Mouse (Mus musculus) C3H10T1/2 (cell line): ENCODE data around the gene Cdca5. TPM values are rescaled to one million over a fixed set of nuclear protein-coding genes. Genes with fewer than 3 reads are reported as not detected.

Experiments used
- polyA plus RNA-seq, 2 experiments: library from polyadenylated mRNA; unstranded; fragments of >200 nt; fragmentation: generic; extraction: Trizol; gene quantifications; one replicate each; pipeline ENCODE4 v1.2.1; 2012; ENCODE audit warnings: missing spikeins in 2 of 2

The Cdca5 gene
- polyA plus RNA-seq, 2 experiments = 22.1 to 36.7 TPM

Other genes starting within 250 kb of the Cdca5 start
- 10 to 100 TPM; 22.0 to 31.9 TPM for gene Frmd8, start 209.7 kb upstream of the Cdca5 start, polyA plus RNA-seq
- 10 to 100 TPM in 1 of 2 experiments, 1 to 10 TPM in 1; 4.8 to 25.6 TPM for gene Slc25a45, start 207.2 kb upstream of the Cdca5 start, polyA plus RNA-seq
- gene Tigd3, start 190.8 kb upstream of the Cdca5 start, polyA plus RNA-seq = 1 to 10 TPM in 1 of 2 experiments, under 1 TPM in 1; 0.46 to 1.5 TPM
- 10 to 100 TPM; 36.2 to 93.5 TPM for gene Dpf2, start 172.0 kb upstream of the Cdca5 start, polyA plus RNA-seq
- 10 to 100 TPM; 28.5 to 39.7 TPM for gene Cdc42ep2, start 160.2 kb upstream of the Cdca5 start, polyA plus RNA-seq
- gene Pola2, start 120.8 kb upstream of the Cdca5 start, polyA plus RNA-seq = 10 to 100 TPM; 33.2 to 41.9 TPM
- gene Slc22a20, start 98.8 kb upstream of the Cdca5 start, polyA plus RNA-seq = under 1 TPM in 1 of 2 experiments, not detected in 1; 0.05 TPM
- gene Capn1, start 69.1 kb upstream of the Cdca5 start, polyA plus RNA-seq = 100 to 1,000 TPM in 1 of 2 experiments, 10 to 100 TPM in 1; 54.3 to 106 TPM
- gene Syvn1, start 38.4 kb upstream of the Cdca5 start, polyA plus RNA-seq = 10 to 100 TPM in 1 of 2 experiments, 1 to 10 TPM in 1; 8.1 to 37.0 TPM
- gene Mrpl49, start 27.2 kb upstream of the Cdca5 start, polyA plus RNA-seq = 10 to 100 TPM; 53.0 to 53.6 TPM
- gene Fau, start 27.1 kb upstream of the Cdca5 start, polyA plus RNA-seq = 1,000 to 10,000 TPM; 3,123 to 6,609 TPM
- 10 to 100 TPM; 47.8 to 81.5 TPM for gene Znhit2, start 23.8 kb upstream of the Cdca5 start, polyA plus RNA-seq
- gene Tm7sf2, start 16.6 kb upstream of the Cdca5 start, polyA plus RNA-seq = 10 to 100 TPM; 13.4 to 34.1 TPM
- gene Vps51, start 7.8 kb upstream of the Cdca5 start, polyA plus RNA-seq = 10 to 100 TPM; 86.8 to 98.3 TPM
- not detected for gene Tmem262, start 5.0 kb upstream of the Cdca5 start, polyA plus RNA-seq
- 1 to 10 TPM in 1 of 2 experiments, under 1 TPM in 1; 0.12 to 1.5 TPM for gene Gm28374, start 2.7 kb upstream of the Cdca5 start, polyA plus RNA-seq
- gene Zfpl1, start within 50 bp of the Cdca5 start, polyA plus RNA-seq = 100 to 1,000 TPM in 1 of 2 experiments, 10 to 100 TPM in 1; 97.2 to 129 TPM
- gene AC131692.1, start 9.4 kb downstream of the Cdca5 start, polyA plus RNA-seq = under 1 TPM; 0.25 to 0.46 TPM
- gene Naaladl1, start 20.8 kb downstream of the Cdca5 start, polyA plus RNA-seq = under 1 TPM; 0.07 to 0.28 TPM
- gene Sac3d1, start 33.7 kb downstream of the Cdca5 start, polyA plus RNA-seq = 10 to 100 TPM; 28.4 to 46.8 TPM
- 10 to 100 TPM; 17.1 to 34.0 TPM for gene Snx15, start 43.3 kb downstream of the Cdca5 start, polyA plus RNA-seq
- gene Batf2, start 56.0 kb downstream of the Cdca5 start, polyA plus RNA-seq = under 1 TPM in 1 of 2 experiments, not detected in 1; 0.14 TPM
- gene Arl2, start 56.6 kb downstream of the Cdca5 start, polyA plus RNA-seq = 100 to 1,000 TPM; 112 to 164 TPM
- not detected for gene Majin, start 99.4 kb downstream of the Cdca5 start, polyA plus RNA-seq
- gene Gpha2, start 141.4 kb downstream of the Cdca5 start, polyA plus RNA-seq = 1 to 10 TPM in 1 of 2 experiments, under 1 TPM in 1; 0.33 to 3.6 TPM
- 10 to 100 TPM; 11.0 to 23.1 TPM for gene Ppp2r5b, start 150.9 kb downstream of the Cdca5 start, polyA plus RNA-seq
- 10 to 100 TPM; 10.8 to 22.6 TPM for gene Atg2a, start 156.7 kb downstream of the Cdca5 start, polyA plus RNA-seq
- 100 to 1,000 TPM; 138 to 139 TPM for gene Ehd1, start 191.7 kb downstream of the Cdca5 start, polyA plus RNA-seq
- under 1 TPM; 0.04 to 0.26 TPM for gene Cdc42bpg, start 221.5 kb downstream of the Cdca5 start, polyA plus RNA-seq
- 10 to 100 TPM; 39.2 to 60.2 TPM for gene Men1, start 250.0 kb downstream of the Cdca5 start, polyA plus RNA-seq